Mouse (Mus musculus) induced T-regulatory cell, adult 2 months (primary cell): ENCODE measurements around the gene Tusc2.

Experiments
- DNase-seq: peaks from one replicate; pipeline ENCODE4 v3.0.0-alpha.2; 2012; ENCODE audit warnings: low read depth

Gene Tusc2

GRCm38 (mm10) chr9:107611456-107612190 lies 48.6 kb downstream of the Tusc2 start:
- peak; percentile 25 for DNase-seq

DNA sequence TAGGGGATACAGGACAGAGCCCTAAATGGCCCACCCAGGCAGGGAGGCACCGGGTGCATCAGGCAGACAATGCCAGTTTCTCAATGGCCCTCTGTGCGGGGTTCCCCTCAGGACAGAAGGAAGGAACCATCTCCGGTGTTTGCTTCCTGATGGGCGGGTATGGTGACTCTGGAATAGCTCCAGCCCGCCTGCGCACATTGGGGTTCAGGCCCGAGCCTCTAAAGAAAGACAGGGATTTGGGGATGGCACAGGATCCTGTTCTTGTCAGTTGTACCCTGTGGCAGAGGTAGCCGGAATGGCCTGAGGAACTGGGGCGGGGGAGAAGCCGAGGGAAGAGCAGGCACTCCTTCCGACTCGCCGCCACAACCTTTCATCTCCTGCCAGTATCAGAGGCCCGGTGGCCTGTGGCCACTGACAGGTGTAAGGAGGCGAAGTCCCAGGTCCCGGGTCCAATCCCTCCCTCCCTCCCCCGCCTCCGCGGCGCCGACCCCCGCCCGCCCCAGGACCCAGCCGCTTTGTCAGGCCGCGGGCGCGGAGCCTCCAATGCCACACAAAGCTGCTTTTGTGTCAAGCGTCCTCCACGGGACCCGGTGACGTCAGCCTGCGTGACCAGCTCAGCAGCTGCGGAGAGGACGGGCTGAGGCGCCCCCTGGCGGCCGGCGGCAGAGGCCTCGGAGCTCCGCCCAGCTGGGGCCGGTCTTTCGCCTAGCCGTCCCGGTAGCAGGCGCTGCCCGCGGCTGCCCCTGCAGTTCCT lies 49.3 kb downstream of the Tusc2 start:
- DNase-seq, result peak; percentile 97

- no peak for DNase-seq
Observed at GRCm38 (mm10) chr9:107612945-107613569, 50.0 kb downstream of the Tusc2 start.

DNA sequence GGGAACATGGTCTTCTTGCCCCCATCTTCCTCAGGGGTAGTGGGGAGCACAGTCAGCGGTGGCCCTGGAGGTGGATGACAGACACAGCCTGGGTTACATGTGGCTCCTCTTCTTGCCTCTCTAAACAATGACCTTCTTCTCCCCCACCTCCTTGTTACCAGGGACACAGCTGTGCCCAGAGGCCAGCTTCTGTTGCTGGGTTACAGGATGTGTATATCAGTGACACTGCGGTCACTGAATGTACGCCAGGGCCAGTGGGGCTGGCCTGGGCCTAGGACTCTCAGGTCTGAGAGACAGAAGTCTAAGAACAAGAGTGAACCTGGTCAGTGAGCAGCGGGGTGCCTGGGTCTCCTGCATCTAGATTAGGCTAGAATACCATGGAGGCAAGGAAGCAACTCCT lies 52.0 kb downstream of the Tusc2 start:
- DNase-seq, result peak; percentile 9
